Mouse (Mus musculus) testis, postnatal 14 days (tissue): ENCODE measurements around the gene Arfip2.

Source experiments
- DNase-seq: peaks from one replicate; pipeline ENCODE4 v3.0.0; 2021; ENCODE audit warnings: low spot score

Arfip2 gene

DNA sequence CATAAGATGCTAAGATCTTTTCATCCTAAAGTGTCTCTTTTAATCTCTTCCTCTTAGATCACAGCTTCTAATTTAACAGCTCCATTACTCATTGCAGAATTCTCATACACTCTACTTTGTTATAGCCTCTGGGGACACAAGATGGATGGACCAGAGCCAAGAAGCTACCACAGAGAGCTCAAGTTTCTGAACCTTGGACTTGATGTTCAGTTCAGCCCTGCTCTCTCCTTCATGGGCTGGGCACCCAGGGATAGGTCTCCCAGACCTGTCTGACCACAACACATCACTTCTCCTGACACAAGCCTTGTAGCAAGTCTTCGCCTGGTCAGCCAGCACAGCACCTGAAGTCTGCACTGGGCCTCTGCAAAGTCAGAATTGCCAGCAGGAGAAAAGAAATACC is 25.8 kb downstream of the Arfip2 start:
- no peak for DNase-seq

DNA sequence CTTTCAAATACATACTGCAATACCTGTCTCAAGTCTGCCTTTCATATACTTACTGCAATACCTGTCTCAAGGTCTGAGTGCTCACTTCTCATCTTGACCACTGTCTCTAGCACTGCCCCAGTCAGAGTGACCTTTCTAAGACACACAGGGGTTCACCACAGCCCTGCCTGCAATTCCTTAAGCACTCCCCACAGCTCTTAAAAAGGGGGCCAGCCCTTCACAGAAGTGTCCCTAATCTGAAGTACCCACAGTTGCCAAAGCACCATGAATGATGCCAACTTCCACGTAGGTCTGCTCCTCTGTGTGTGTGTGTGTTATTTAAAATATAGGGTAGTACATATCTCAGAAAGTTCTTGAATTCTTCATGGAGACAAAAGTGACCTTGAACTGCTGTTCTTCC is 28.4 kb downstream of the Arfip2 start:
- no peak for DNase-seq

DNA sequence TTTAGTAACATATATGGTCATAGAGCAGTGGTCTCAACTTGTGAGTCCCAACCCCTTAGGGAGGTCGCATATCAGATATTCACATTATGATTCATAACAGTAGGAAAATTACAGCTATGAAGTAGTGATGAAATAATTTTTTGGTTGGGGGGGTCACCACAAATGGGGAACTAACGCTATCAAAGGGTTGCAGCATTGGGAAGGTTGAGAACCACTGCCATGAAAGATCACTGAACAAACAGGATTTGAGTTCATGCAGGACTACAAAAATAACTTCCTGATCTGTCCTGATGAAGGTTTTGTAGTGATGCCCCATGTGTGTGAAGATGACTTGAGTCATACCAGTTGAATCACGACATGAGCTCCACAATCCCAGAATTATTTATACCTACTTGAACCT is 31.7 kb downstream of the Arfip2 start:
- DNase-seq, result no peak

DNA sequence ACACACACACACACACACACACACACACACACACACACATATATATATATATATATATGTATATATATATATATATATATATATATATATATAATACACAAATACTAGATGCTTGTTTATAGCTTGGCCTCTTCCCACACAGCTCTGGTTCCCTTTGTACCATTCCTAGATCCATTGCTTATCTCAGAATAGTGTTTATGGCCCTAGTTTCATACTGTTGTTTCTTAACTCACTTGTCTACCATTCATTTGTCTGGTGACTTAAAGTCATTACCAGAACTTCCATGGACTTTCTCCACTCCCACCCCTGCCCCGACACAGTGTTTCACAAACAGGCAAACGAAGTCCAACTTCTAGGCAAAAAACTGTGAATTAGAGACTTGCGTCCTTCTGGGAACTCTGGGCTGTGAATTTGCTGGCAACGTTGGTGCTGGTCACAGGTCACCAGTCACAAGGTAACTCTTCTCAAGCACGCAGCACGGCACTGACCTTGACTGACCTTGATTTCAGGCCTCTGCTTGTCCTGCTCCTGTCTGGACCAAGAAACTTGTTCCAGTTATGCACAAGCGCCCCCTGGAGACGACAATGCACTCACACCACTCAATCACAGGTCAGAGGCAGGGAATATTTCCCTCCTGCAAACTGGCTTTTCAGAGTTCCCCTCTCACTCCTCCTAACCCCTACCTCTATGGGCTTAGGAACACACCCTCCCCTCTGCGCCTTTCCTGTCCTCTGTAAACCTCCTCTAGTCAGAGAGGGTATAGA is 37.2 kb downstream of the Arfip2 start:
- DNase-seq, result peak; percentile 28

DNA sequence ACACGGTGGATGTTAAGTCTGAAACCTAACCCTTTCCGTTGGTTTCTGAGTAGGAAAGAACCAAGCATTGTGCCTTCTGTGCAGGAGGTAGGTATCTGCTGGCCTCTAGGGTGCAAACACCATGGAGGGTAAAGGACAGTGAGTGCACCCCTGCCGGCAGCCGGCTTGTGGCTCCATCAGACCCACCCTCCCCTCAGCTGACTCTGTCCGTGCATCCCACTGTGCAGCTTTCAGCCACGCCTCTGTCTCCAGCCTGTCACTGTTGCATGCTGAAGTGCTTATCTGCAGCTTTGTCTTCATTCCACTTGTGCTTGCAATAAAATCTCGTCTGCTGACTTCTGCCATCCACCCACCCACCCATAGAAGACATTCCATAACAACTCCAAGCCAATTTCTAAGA is 50.1 kb downstream of the Arfip2 start:
- DNase-seq, result no peak

DNA sequence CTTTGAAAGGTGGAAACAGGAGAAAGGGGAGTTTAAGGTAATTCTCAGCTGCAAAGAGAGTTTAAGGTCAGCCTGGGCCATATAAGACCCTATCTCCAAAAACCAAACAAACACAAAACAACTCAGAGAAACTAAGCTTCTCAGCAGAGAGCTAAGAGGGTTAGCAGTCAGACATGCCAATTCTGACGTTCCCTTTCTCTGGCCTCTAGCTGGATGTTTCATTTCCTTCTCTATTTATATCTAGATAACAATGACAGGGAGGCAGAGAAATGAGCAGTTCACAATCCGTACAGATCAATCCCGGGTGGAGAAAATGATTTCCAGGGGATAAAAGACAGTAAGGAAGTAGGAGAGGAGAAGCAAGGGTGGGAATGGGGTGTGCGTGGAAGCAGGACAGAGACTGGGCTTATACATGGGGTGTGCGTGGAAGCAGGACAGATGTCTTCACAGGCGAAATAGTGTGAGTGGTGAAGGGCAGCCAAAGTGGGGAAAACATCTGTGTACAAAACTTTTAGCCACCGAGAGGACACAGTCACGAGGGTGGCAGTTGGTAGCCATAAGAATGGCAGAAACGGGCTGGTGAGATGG is 51.8 kb downstream of the Arfip2 start:
- no peak for DNase-seq
